Comparison of ENCODE assay signal across 8 mouse cellular contexts in the genomic region with DNA sequence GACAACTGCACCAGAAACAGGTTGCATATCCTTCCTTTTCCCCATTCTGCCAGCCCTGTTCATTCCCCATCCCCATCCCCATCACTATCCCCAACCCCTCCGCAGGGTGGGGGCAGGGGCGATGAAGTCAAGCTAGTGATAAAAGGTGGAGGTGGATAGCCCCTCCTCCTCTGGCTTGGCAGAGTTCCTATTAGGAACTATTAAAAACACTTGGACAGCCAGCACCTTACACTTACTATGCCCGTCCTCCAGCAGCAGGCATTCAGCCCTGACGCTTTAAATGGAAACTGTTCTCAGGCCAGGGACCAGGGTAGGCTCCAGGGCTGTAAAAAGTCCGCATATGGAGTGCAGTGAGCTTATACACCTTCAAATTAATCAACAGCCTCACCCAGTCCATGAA. TPM values are rescaled to one million over a fixed set of nuclear protein-coding genes. Genes with fewer than 3 reads are reported as not detected.
A peak's percentile ranks its signal among the peaks of the same experiment; 100 is the strongest.
DNase-seq lines count a peak whose midpoint lies in the region; ATAC-seq and TF ChIP-seq lines count a peak whose summit lies in the region.

No protein-coding gene starts in this region.

- ATAC-seq in heart, postnatal 0 days (ENCODE audit: insufficient read depth, low read depth): peak; percentile 40; the same call in 1 of the 2 replicates

- TF ChIP-seq POLR2A in thymus, adult 2 months (IDR thresholded peaks at IDR 0.05; ENCODE audit: control insufficient read depth, extremely low read depth, insufficient read depth, low read length, poor library complexity): no peak

- H3K4me1 ChIP-seq in heart, postnatal 0 days (ENCODE audit: control insufficient read depth, insufficient read depth): peaks cover 26% of the 10 kb centered on the region
- peaks cover 7% of the 10 kb centered on the region; the same call in 1 of the 2 replicates for H3K4me1 ChIP-seq in thymus, adult 2 months (replicated peaks; ENCODE audit: control insufficient read depth, insufficient read depth, low read length)

- 0 out of 2 replicates have a peak overlapping the region, but pooled peaks have one; percentile 76 for H3K9ac ChIP-seq in heart, postnatal 0 days (replicated peaks; ENCODE audit: low read depth, low read length)

- H3K4me2 ChIP-seq in heart, postnatal 0 days (ENCODE audit: low read depth, low read length): peak overlapping the region; percentile 88

- H3K4me3 ChIP-seq in heart, postnatal 0 days (ENCODE audit: low read depth, low read length): peak overlapping the region; percentile 91
- no peak overlapping the region for H3K4me3 ChIP-seq in thymus, adult 2 months (ENCODE audit: control insufficient read depth, insufficient read depth, low read length)

- H3K27ac ChIP-seq in heart, postnatal 0 days (ENCODE audit: low read depth): peak overlapping the region; percentile 39; the same call in 1 of the 2 replicates
- H3K27ac ChIP-seq in thymus, adult 2 months (ENCODE audit: control insufficient read depth, insufficient read depth, low read length): no peak overlapping the region

- H3K27me3 ChIP-seq in heart, postnatal 0 days (ENCODE audit: control insufficient read depth, insufficient read depth, low read length): no peaks in the 10 kb centered on the region
- peaks cover 12% of the 10 kb centered on the region; the same call in 1 of the 2 replicates for H3K27me3 ChIP-seq in thymus, adult 2 months (ENCODE audit: control insufficient read depth, insufficient read depth, low read length)

- no peak for TF ChIP-seq EP300 in heart, postnatal 0 days (IDR thresholded peaks at IDR 0.05; ENCODE audit: low read depth)

- H3K9me3 ChIP-seq in heart, postnatal 0 days (replicated peaks; ENCODE audit: control insufficient read depth, low read length): no peaks in the 10 kb centered on the region

- DNase-seq in right cerebral cortex, adult 18-20 months: peak; percentile 8
- DNase-seq in right cerebral cortex, postnatal 14 days: no peak
- peak; percentile 36 for DNase-seq in heart, postnatal 0 days (ENCODE audit: low spot score)
- peak; percentile 6 to 22 for DNase-seq in kidney, postnatal 4 days
- no peak for DNase-seq in thymus, adult 2 months
- no peak for DNase-seq in layer of hippocampus, postnatal 10 days (ENCODE audit: low spot score in 2 of 2)
- DNase-seq in cerebellum, postnatal 10 days: no peak
- DNase-seq in spleen, postnatal 4 days (ENCODE audit: low spot score in 2 of 2): no peak

- 8% methylated on average over 5 of the region's 5 CpGs for WGBS in heart, postnatal 0 days
- WGBS in thymus, adult 2 months: 39% methylated on average over 5 of the region's 5 CpGs

- no peaks in the 10 kb centered on the region for H3K36me3 ChIP-seq in heart, postnatal 0 days (replicated peaks; ENCODE audit: control insufficient read depth, insufficient read depth, low read length)
- H3K36me3 ChIP-seq in thymus, adult 2 months (ENCODE audit: control insufficient read depth, insufficient read depth, low read length): no peaks in the 10 kb centered on the region

- no peak for TF ChIP-seq CTCF in heart, postnatal 0 days (IDR thresholded peaks at IDR 0.05; ENCODE audit: low read depth)
- no peak for TF ChIP-seq CTCF in thymus, adult 2 months (IDR thresholded peaks at IDR 0.05; ENCODE audit: borderline replicate concordance, control insufficient read depth, extremely low read depth, insufficient read depth, low read length, poor library complexity)

RNA-seq across cellular contexts. Expression of a gene that starts 2.3 kb away (rescaled TPM):
- total RNA-seq in heart, postnatal 0 days (2014; rRNA removed; ENCODE audit: low replicate concordance): 28.9 and 39.8 TPM in 2 replicates
- 2.4 and 2.5 TPM in 2 replicates for polyA plus RNA-seq in heart, postnatal 0 days (2015; fragmentation: Nextera tagmentation; extraction: Ambion mirVana)
- polyA plus RNA-seq in thymus, adult 2 months (2012; rRNA removed): 3.7 and 6.4 TPM in 2 replicates
- 10 to 100 TPM; 19.7 to 24.2 TPM for total RNA-seq in layer of hippocampus, postnatal 10 days (2021)

Comparison
In these comparisons a context has a peak if more than half of its experiments do, and no peak if none do; other contexts are left out.
1. DNase-seq: peak in right cerebral cortex, adult 18-20 months (single experiment), heart, postnatal 0 days (single experiment) and kidney, postnatal 4 days (2 of 2); none in right cerebral cortex, postnatal 14 days (single experiment), thymus, adult 2 months (single experiment), layer of hippocampus, postnatal 10 days (0 of 2), cerebellum, postnatal 10 days (0 of 2) and spleen, postnatal 4 days (0 of 2).